In the genomic region with DNA sequence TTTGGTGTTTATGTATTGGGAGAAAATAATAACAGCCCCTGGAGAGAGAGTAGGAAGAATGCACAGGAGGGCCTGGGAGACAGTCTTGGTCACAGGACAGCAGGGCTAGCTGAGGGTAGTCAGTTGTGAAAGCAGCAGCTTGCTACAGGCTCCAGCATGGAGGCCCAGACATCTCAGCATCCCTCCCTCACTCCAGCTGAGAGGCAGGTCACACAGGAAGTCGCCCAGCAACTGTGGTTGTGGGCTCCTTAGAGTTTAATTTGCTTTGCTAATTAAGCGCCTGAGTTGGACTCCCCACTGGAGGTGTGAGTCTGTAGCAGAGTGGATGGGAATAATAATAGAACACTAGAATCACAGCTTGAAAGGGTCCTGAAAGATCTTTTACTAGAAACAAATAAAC, we compare ENCODE assay signal across 30 mouse cellular contexts.
A peak's percentile ranks its signal among the peaks of the same experiment; 100 is the strongest.
DNase-seq lines count a peak whose midpoint lies in the region; ATAC-seq and TF ChIP-seq lines count a peak whose summit lies in the region.
"Had no signal": no experiment of that assay in that cellular context is flagged by ENCODE, and none has a peak within 500 bp of the region (broad histone marks: within the 10 kb centered on the region; RNA-seq: fewer than 3 reads in every experiment).

No protein-coding gene starts in this region.

- DNase-seq in forebrain, embryonic 11.5 days (ENCODE audit: low spot score): no peak
- DNase-seq in forebrain, embryonic 10.5 days (ENCODE audit: extremely low spot score, low spot score): no peak
- DNase-seq in midbrain, postnatal 0 days (ENCODE audit: low spot score): no peak
- peak; percentile 9 for DNase-seq in embryonic facial prominence, embryonic 10.5 days (ENCODE audit: low spot score)
- DNase-seq in hindbrain, embryonic 11.5 days (ENCODE audit: low spot score): no peak
- no peak for DNase-seq in kidney, adult 8-10 months
- no peak for DNase-seq in spleen, adult 12 weeks (ENCODE audit: low spot score)
- DNase-seq: adrenal gland, postnatal 25 days; cerebellum, adult 2 months; cerebellum, postnatal 14 days; gastrocnemius, postnatal 25 days; heart, adult 18-20 months; kidney, adult 2 months; kidney, postnatal 10 days; layer of hippocampus, adult 9-11 months; right cerebral cortex, postnatal 25 days; thymus, adult 18-20 months; thymus, postnatal 25 days had no signal

- no peak overlapping the region for H3K4me2 ChIP-seq in forebrain, embryonic 11.5 days (ENCODE audit: low read depth, low read length, severe bottlenecking)
- no peak overlapping the region for H3K4me2 ChIP-seq in midbrain, embryonic 12.5 days (replicated peaks)
- no peak overlapping the region for H3K4me2 ChIP-seq in midbrain, postnatal 0 days (ENCODE audit: low read depth, low read length, poor library complexity, severe bottlenecking)
- no peak overlapping the region for H3K4me2 ChIP-seq in hindbrain, embryonic 11.5 days (replicated peaks; ENCODE audit: low read depth, low read length)
- H3K4me2 ChIP-seq: embryonic facial prominence, embryonic 15.5 days; heart, embryonic 12.5 days; intestine, embryonic 15.5 days; limb, embryonic 13.5 days; liver, embryonic 11.5 days; lung, embryonic 15.5 days; midbrain, embryonic 15.5 days had no signal

- no peaks in the 10 kb centered on the region for H3K9me3 ChIP-seq in forebrain, embryonic 11.5 days (ENCODE audit: control insufficient read depth, low read length)
- no peaks in the 10 kb centered on the region for H3K9me3 ChIP-seq in forebrain, embryonic 10.5 days
- no peaks in the 10 kb centered on the region for H3K9me3 ChIP-seq in midbrain, embryonic 12.5 days
- H3K9me3 ChIP-seq in midbrain, postnatal 0 days (ENCODE audit: low read length): no peaks in the 10 kb centered on the region
- peaks cover 3% of the 10 kb centered on the region; the same call in 1 of the 2 replicates for H3K9me3 ChIP-seq in embryonic facial prominence, embryonic 10.5 days
- H3K9me3 ChIP-seq in hindbrain, embryonic 11.5 days (ENCODE audit: control insufficient read depth, low read length): no peaks in the 10 kb centered on the region
- H3K9me3 ChIP-seq: embryonic facial prominence, embryonic 15.5 days; hindbrain, embryonic 10.5 days; intestine, embryonic 15.5 days; limb, embryonic 13.5 days; lung, embryonic 15.5 days; midbrain, embryonic 15.5 days had no signal

- peak; percentile 52; the same call in 1 of the 2 replicates for ATAC-seq in forebrain, embryonic 11.5 days (replicated peaks; ENCODE audit: low FRiP score)
- ATAC-seq in midbrain, embryonic 12.5 days (ENCODE audit: low FRiP score, low read depth): peak; percentile 27; the same call in 1 of the 2 replicates
- ATAC-seq in midbrain, postnatal 0 days (ENCODE audit: low FRiP score): no peak
- ATAC-seq in hindbrain, embryonic 11.5 days (ENCODE audit: low FRiP score): no peak
- ATAC-seq: hindbrain, embryonic 16.5 days; intestine, embryonic 15.5 days; midbrain, embryonic 15.5 days; Patski had no signal

- no peaks in the 10 kb centered on the region for H3K36me3 ChIP-seq in forebrain, embryonic 11.5 days (ENCODE audit: control insufficient read depth, insufficient read depth, low read length)
- H3K36me3 ChIP-seq in forebrain, embryonic 10.5 days (replicated peaks): no peaks in the 10 kb centered on the region
- H3K36me3 ChIP-seq in midbrain, embryonic 12.5 days: no peaks in the 10 kb centered on the region
- H3K36me3 ChIP-seq in midbrain, postnatal 0 days (ENCODE audit: insufficient read depth, low read length): no peaks in the 10 kb centered on the region
- no peaks in the 10 kb centered on the region for H3K36me3 ChIP-seq in embryonic facial prominence, embryonic 10.5 days (replicated peaks)
- no peaks in the 10 kb centered on the region for H3K36me3 ChIP-seq in hindbrain, embryonic 11.5 days (ENCODE audit: control insufficient read depth, insufficient read depth, low read length)
- H3K36me3 ChIP-seq: embryonic facial prominence, embryonic 15.5 days; heart, embryonic 12.5 days; hindbrain, embryonic 10.5 days; intestine, embryonic 15.5 days; limb, embryonic 13.5 days; lung, embryonic 15.5 days; midbrain, embryonic 15.5 days had no signal

- no peak for TF ChIP-seq CTCF in midbrain, postnatal 0 days (IDR thresholded peaks at IDR 0.05)

- H3K9ac ChIP-seq in forebrain, embryonic 11.5 days (ENCODE audit: low read length): no peak overlapping the region
- no peak overlapping the region for H3K9ac ChIP-seq in midbrain, embryonic 12.5 days (replicated peaks)
- no peak overlapping the region for H3K9ac ChIP-seq in midbrain, postnatal 0 days (replicated peaks; ENCODE audit: low read length, poor library complexity, severe bottlenecking)
- no peak overlapping the region for H3K9ac ChIP-seq in hindbrain, embryonic 11.5 days (ENCODE audit: low read depth, low read length)
- H3K9ac ChIP-seq: embryonic facial prominence, embryonic 15.5 days; heart, embryonic 12.5 days; intestine, embryonic 15.5 days; limb, embryonic 13.5 days; lung, embryonic 15.5 days; midbrain, embryonic 15.5 days had no signal

- no peaks in the 10 kb centered on the region for H3K4me1 ChIP-seq in forebrain, embryonic 11.5 days (replicated peaks; ENCODE audit: control insufficient read depth, insufficient read depth, low read length)
- H3K4me1 ChIP-seq in forebrain, embryonic 10.5 days: peaks cover 10% of the 10 kb centered on the region
- H3K4me1 ChIP-seq in midbrain, embryonic 12.5 days: 0 out of 2 replicates have a peak, but pooled peaks cover 3% of the 10 kb centered on the region
- H3K4me1 ChIP-seq in midbrain, postnatal 0 days (ENCODE audit: insufficient read depth, low read length): no peaks in the 10 kb centered on the region
- H3K4me1 ChIP-seq in embryonic facial prominence, embryonic 10.5 days: peaks cover 9% of the 10 kb centered on the region
- H3K4me1 ChIP-seq in hindbrain, embryonic 11.5 days (replicated peaks; ENCODE audit: control insufficient read depth, insufficient read depth, low read length): no peaks in the 10 kb centered on the region
- H3K4me1 ChIP-seq: embryonic facial prominence, embryonic 15.5 days; heart, embryonic 12.5 days; hindbrain, embryonic 10.5 days; intestine, embryonic 15.5 days; limb, embryonic 13.5 days; lung, embryonic 15.5 days; midbrain, embryonic 15.5 days had no signal

- H3K27me3 ChIP-seq in forebrain, embryonic 11.5 days (ENCODE audit: control insufficient read depth, insufficient read depth, low read length): no peaks in the 10 kb centered on the region
- peaks cover 30% of the 10 kb centered on the region for H3K27me3 ChIP-seq in forebrain, embryonic 10.5 days (ENCODE audit: poor library complexity, severe bottlenecking)
- H3K27me3 ChIP-seq in midbrain, embryonic 12.5 days: no peaks in the 10 kb centered on the region; the same call in none of the 2 replicates
- H3K27me3 ChIP-seq in midbrain, postnatal 0 days (ENCODE audit: insufficient read depth, low read length): no peaks in the 10 kb centered on the region
- H3K27me3 ChIP-seq in embryonic facial prominence, embryonic 10.5 days (replicated peaks; ENCODE audit: low read depth, poor library complexity, severe bottlenecking): no peaks in the 10 kb centered on the region
- no peaks in the 10 kb centered on the region for H3K27me3 ChIP-seq in hindbrain, embryonic 11.5 days (ENCODE audit: control insufficient read depth, insufficient read depth, low read length)
- H3K27me3 ChIP-seq: embryonic facial prominence, embryonic 15.5 days; heart, embryonic 12.5 days; intestine, embryonic 15.5 days; limb, embryonic 13.5 days; lung, embryonic 15.5 days; midbrain, embryonic 15.5 days; Patski had no signal

- WGBS in forebrain, embryonic 11.5 days: 8% methylated on average over 2 of the region's 2 CpGs
- 19% methylated on average over 2 of the region's 2 CpGs for WGBS in forebrain, embryonic 10.5 days
- 32% methylated on average over 2 of the region's 2 CpGs for WGBS in midbrain, embryonic 12.5 days
- WGBS in midbrain, postnatal 0 days: 40% methylated on average over 2 of the region's 2 CpGs
- WGBS in embryonic facial prominence, embryonic 10.5 days: 27% methylated on average over 2 of the region's 2 CpGs
- 32% methylated on average over 2 of the region's 2 CpGs for WGBS in hindbrain, embryonic 11.5 days

- no peak overlapping the region for H3K4me3 ChIP-seq in forebrain, embryonic 11.5 days (ENCODE audit: low read depth, low read length)
- H3K4me3 ChIP-seq in forebrain, embryonic 10.5 days: no peak overlapping the region
- H3K4me3 ChIP-seq in midbrain, embryonic 12.5 days: no peak overlapping the region
- no peak overlapping the region for H3K4me3 ChIP-seq in midbrain, postnatal 0 days (ENCODE audit: low read depth, low read length)
- H3K4me3 ChIP-seq in embryonic facial prominence, embryonic 10.5 days: no peak overlapping the region
- H3K4me3 ChIP-seq in hindbrain, embryonic 11.5 days (ENCODE audit: low read depth, low read length): no peak overlapping the region
- H3K4me3 ChIP-seq: embryonic facial prominence, embryonic 15.5 days; heart, embryonic 12.5 days; hindbrain, embryonic 10.5 days; intestine, embryonic 15.5 days; limb, embryonic 13.5 days; lung, embryonic 15.5 days; midbrain, embryonic 15.5 days had no signal

- H3K27ac ChIP-seq in forebrain, embryonic 11.5 days (ENCODE audit: low read depth, low read length): no peak overlapping the region
- H3K27ac ChIP-seq in forebrain, embryonic 10.5 days: no peak overlapping the region
- no peak overlapping the region for H3K27ac ChIP-seq in midbrain, embryonic 12.5 days (replicated peaks)
- no peak overlapping the region for H3K27ac ChIP-seq in midbrain, postnatal 0 days (ENCODE audit: low read depth, low read length)
- no peak overlapping the region for H3K27ac ChIP-seq in embryonic facial prominence, embryonic 10.5 days (replicated peaks)
- H3K27ac ChIP-seq in hindbrain, embryonic 11.5 days (ENCODE audit: low read depth, low read length): no peak overlapping the region
- H3K27ac ChIP-seq: embryonic facial prominence, embryonic 15.5 days; hindbrain, embryonic 10.5 days; intestine, embryonic 15.5 days; limb, embryonic 13.5 days; lung, embryonic 15.5 days; midbrain, embryonic 15.5 days; stomach, postnatal 0 days had no signal

Comparison
In these comparisons a context has a peak if more than half of its experiments do, and no peak if none do; other contexts are left out.
1. ATAC-seq: peak in forebrain, embryonic 11.5 days (single experiment) and midbrain, embryonic 12.5 days (single experiment); none in midbrain, postnatal 0 days (single experiment) and hindbrain, embryonic 11.5 days (single experiment).